ENCODE assay signal across 23 mouse cellular contexts in genomic region chr8:60661191-60661590, GRCm38 (mm10). TPM values are rescaled to one million over a fixed set of nuclear protein-coding genes. Genes with fewer than 3 reads are reported as not detected.
DNase-seq lines count a peak whose midpoint lies in the region; ATAC-seq and TF ChIP-seq lines count a peak whose summit lies in the region.
"Had no signal": no experiment of that assay in that cellular context is flagged by ENCODE, and none has a peak within 500 bp of the region (broad histone marks: within the 10 kb centered on the region; RNA-seq: fewer than 3 reads in every experiment).

No protein-coding gene starts in this region.

- TF ChIP-seq CTCF in lung, embryonic 14.5 days (IDR thresholded peaks at IDR 0.05; ENCODE audit: low read depth), result no peak
- no peak for TF ChIP-seq CTCF in lung, adult 2 months (IDR thresholded peaks at IDR 0.05; ENCODE audit: insufficient read depth, low read length)
- no peak for TF ChIP-seq CTCF in lung, postnatal 0 days (IDR thresholded peaks at IDR 0.05)

- no peak overlapping the region for H3K27ac ChIP-seq in lung, embryonic 14.5 days (ENCODE audit: low read depth)
- H3K27ac ChIP-seq in lung, postnatal 0 days (ENCODE audit: low read length), result no peak overlapping the region
- H3K27ac ChIP-seq: embryonic facial prominence, embryonic 10.5 days; embryonic facial prominence, embryonic 12.5 days; forebrain, embryonic 13.5 days; forebrain, embryonic 15.5 days had no signal

- H3K4me2 ChIP-seq in lung, embryonic 14.5 days, result no peak overlapping the region
- no peak overlapping the region for H3K4me2 ChIP-seq in lung, postnatal 0 days (replicated peaks; ENCODE audit: low read depth, low read length)
- H3K4me2 ChIP-seq: embryonic facial prominence, embryonic 12.5 days; forebrain, embryonic 13.5 days; forebrain, embryonic 15.5 days had no signal

- no peak overlapping the region for H3K4me3 ChIP-seq in lung, embryonic 14.5 days (ENCODE audit: low read depth, low read length)
- H3K4me3 ChIP-seq in lung, adult 2 months (replicated peaks; ENCODE audit: extremely low read depth, low read depth, low read length), result no peak overlapping the region
- H3K4me3 ChIP-seq in lung, postnatal 0 days (ENCODE audit: low read depth, low read length), result no peak overlapping the region
- H3K4me3 ChIP-seq: embryonic facial prominence, embryonic 10.5 days; embryonic facial prominence, embryonic 12.5 days; forebrain, embryonic 13.5 days; forebrain, embryonic 15.5 days had no signal

- peak; percentile 54; the same call in 1 of the 2 replicates for ATAC-seq in lung, embryonic 14.5 days (ENCODE audit: insufficient read depth)
- ATAC-seq in lung, postnatal 0 days, result peak; percentile 76
- ATAC-seq: activated CD4-positive, CD25-positive, alpha-beta regulatory T cell, adult 4 months; CD4-positive, CD25-positive, alpha-beta regulatory T cell, adult 4 months; forebrain, embryonic 13.5 days; forebrain, embryonic 15.5 days; Patski had no signal

- no peaks in the 10 kb centered on the region for H3K36me3 ChIP-seq in lung, embryonic 14.5 days (ENCODE audit: insufficient read depth)
- no peaks in the 10 kb centered on the region for H3K36me3 ChIP-seq in lung, postnatal 0 days (ENCODE audit: insufficient read depth, low read length)
- H3K36me3 ChIP-seq: embryonic facial prominence, embryonic 10.5 days; embryonic facial prominence, embryonic 12.5 days; forebrain, embryonic 15.5 days; G1E had no signal

- H3K9ac ChIP-seq in lung, embryonic 14.5 days, result no peak overlapping the region
- no peak overlapping the region for H3K9ac ChIP-seq in lung, postnatal 0 days (replicated peaks; ENCODE audit: low read depth)
- H3K9ac ChIP-seq: embryonic facial prominence, embryonic 12.5 days; forebrain, embryonic 13.5 days; forebrain, embryonic 15.5 days had no signal

- H3K9me3 ChIP-seq in lung, embryonic 14.5 days (ENCODE audit: low read depth, low read length), result no peaks in the 10 kb centered on the region
- no peaks in the 10 kb centered on the region for H3K9me3 ChIP-seq in lung, postnatal 0 days (ENCODE audit: low read length)
- H3K9me3 ChIP-seq: embryonic facial prominence, embryonic 10.5 days; embryonic facial prominence, embryonic 12.5 days; forebrain, embryonic 13.5 days; forebrain, embryonic 15.5 days; G1E had no signal

- TF ChIP-seq POLR2A in lung, adult 2 months (IDR thresholded peaks at IDR 0.05; ENCODE audit: borderline replicate concordance, extremely low read depth, low read depth, low read length), result no peak

- H3K27me3 ChIP-seq in lung, embryonic 14.5 days (ENCODE audit: insufficient read depth, low read length), result no peaks in the 10 kb centered on the region
- no peaks in the 10 kb centered on the region for H3K27me3 ChIP-seq in lung, postnatal 0 days (replicated peaks; ENCODE audit: insufficient read depth, low read length)
- H3K27me3 ChIP-seq: CH12.LX; embryonic facial prominence, embryonic 12.5 days; forebrain, embryonic 13.5 days; forebrain, embryonic 15.5 days; Patski had no signal

- WGBS in lung, embryonic 14.5 days, result 60% methylated on average over 2 of the region's 2 CpGs
- 71% methylated on average over 2 of the region's 2 CpGs for WGBS in lung, adult 2 months
- WGBS in lung, postnatal 0 days, result 51% methylated on average over 2 of the region's 2 CpGs

- H3K4me1 ChIP-seq in lung, embryonic 14.5 days (ENCODE audit: insufficient read depth), result no peaks in the 10 kb centered on the region
- no peaks in the 10 kb centered on the region; the same call in 1 of the 2 replicates for H3K4me1 ChIP-seq in lung, adult 2 months (ENCODE audit: control insufficient read depth, insufficient read depth, low read length)
- 0 out of 2 replicates have a peak, but pooled peaks cover 5% of the 10 kb centered on the region for H3K4me1 ChIP-seq in lung, postnatal 0 days (ENCODE audit: insufficient read depth, low read depth, low read length)

- peak; percentile 56 for DNase-seq in lung, embryonic 14.5 days
- DNase-seq in lung, adult 2 months, result no peak
- DNase-seq in lung, postnatal 0 days (ENCODE audit: low spot score), result peak; percentile 68
- DNase-seq in lung, postnatal 4 days, result no peak
- DNase-seq in lung, postnatal 36 days, result peak; percentile 43
- DNase-seq: adrenal gland, adult 8-10 months; adrenal gland, postnatal 14 days; adrenal gland, postnatal 36 days; B cell, adult 2 months; cerebellum, adult 11-12 months; cerebellum, adult 2 months; cerebellum, adult 9-10 months; cerebellum, postnatal 10 days; cerebellum, postnatal 25 days had no signal

- TF ChIP-seq EP300 in lung, postnatal 0 days (IDR thresholded peaks at IDR 0.05), result no peak

RNA-seq across cellular contexts. Expression of gene Mfap3l, which starts 28.6 kb away (rescaled TPM):
- 5.6 and 5.7 TPM in 2 replicates for polyA plus RNA-seq in lung, embryonic 14.5 days (2014; fragmentation: Nextera tagmentation; extraction: Ambion mirVana)
- 6.0 and 10.7 TPM in 2 replicates for polyA plus RNA-seq in lung, adult 2 months (2012; rRNA removed)
- polyA plus RNA-seq in lung, postnatal 0 days (2015; fragmentation: Nextera tagmentation; extraction: Ambion mirVana), result 3.7 and 4.0 TPM in 2 replicates
- polyA plus RNA-seq: activated CD4-positive, CD25-positive, alpha-beta regulatory T cell, adult 4 months; CD4-positive, CD25-positive, alpha-beta regulatory T cell, adult 4 months; G1E had no signal

Comparison
In these comparisons a context has a peak if more than half of its experiments do, and no peak if none do; other contexts are left out.
1. DNase-seq: peak in lung, embryonic 14.5 days (single experiment), lung, postnatal 0 days (single experiment) and lung, postnatal 36 days (single experiment); none in lung, adult 2 months (single experiment) and lung, postnatal 4 days (0 of 2).